In the genomic region with DNA sequence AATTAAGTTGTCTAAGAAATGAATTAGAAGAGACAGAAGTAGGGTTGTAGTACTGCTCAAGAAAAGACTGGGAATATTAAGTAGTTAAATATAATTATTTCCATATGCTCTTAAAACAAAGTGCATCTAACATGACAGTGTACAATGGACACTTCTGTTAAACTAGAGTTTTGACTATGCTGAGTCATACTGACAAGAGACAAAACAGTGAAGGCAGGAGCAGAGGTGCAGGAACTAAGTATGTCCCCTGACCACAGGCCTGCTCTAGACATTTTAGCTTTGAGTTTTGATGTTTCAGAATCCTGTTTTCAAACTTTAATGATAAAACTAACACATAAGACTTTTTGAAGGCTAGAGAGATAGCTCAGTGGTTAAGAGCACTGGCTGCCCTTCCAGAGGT, we compare ENCODE assay signal across 19 mouse cellular contexts.
"Had no signal": no experiment of that assay in that cellular context is flagged by ENCODE, and none has a peak within 500 bp of the region (broad histone marks: within the 10 kb centered on the region; RNA-seq: fewer than 3 reads in every experiment).

No protein-coding gene starts in this region.

- ATAC-seq: midbrain, embryonic 16.5 days had no signal

- DNase-seq: lung, adult 18-20 months; lung, embryonic 14.5 days; lung, postnatal 10 days; lung, postnatal 4 days; midbrain, embryonic 14.5 days; retina, postnatal 1 day; right cerebral cortex, adult 18-20 months; right cerebral cortex, postnatal 25 days; right cerebral cortex, postnatal 4 days; spleen, adult 18-20 months; thymus, adult 18-20 months; thymus, postnatal 14 days; thymus, postnatal 36 days had no signal

- H3K4me1 ChIP-seq: midbrain, embryonic 10.5 days; midbrain, embryonic 12.5 days; neural tube, embryonic 13.5 days; neural tube, embryonic 15.5 days had no signal

- H3K27ac ChIP-seq: midbrain, embryonic 10.5 days; midbrain, embryonic 12.5 days; neural tube, embryonic 13.5 days; neural tube, embryonic 15.5 days had no signal

- H3K9ac ChIP-seq: lung, embryonic 14.5 days; midbrain, embryonic 12.5 days; neural tube, embryonic 13.5 days; neural tube, embryonic 15.5 days had no signal

- H3K9me3 ChIP-seq: midbrain, embryonic 10.5 days; midbrain, embryonic 12.5 days; neural tube, embryonic 13.5 days; neural tube, embryonic 15.5 days had no signal

- H3K4me2 ChIP-seq: lung, embryonic 14.5 days; midbrain, embryonic 12.5 days; neural tube, embryonic 13.5 days; neural tube, embryonic 15.5 days had no signal

- H3K27me3 ChIP-seq: midbrain, embryonic 12.5 days; neural tube, embryonic 13.5 days; neural tube, embryonic 15.5 days had no signal

- H3K4me3 ChIP-seq: midbrain, embryonic 10.5 days; midbrain, embryonic 12.5 days; myocyte; neural tube, embryonic 13.5 days; neural tube, embryonic 15.5 days had no signal

- H3K36me3 ChIP-seq: midbrain, embryonic 10.5 days; midbrain, embryonic 12.5 days; neural tube, embryonic 13.5 days; neural tube, embryonic 15.5 days had no signal
